Comparison of ENCODE assay signal across 14 mouse cellular contexts in genomic region chr13:103683169-103683568, GRCm38 (mm10).
"Had no signal": no experiment of that assay in that cellular context is flagged by ENCODE, and none has a peak within 500 bp of the region (broad histone marks: within the 10 kb centered on the region; RNA-seq: fewer than 3 reads in every experiment).

No protein-coding gene starts in this region.

- H3K27ac ChIP-seq: hindbrain, embryonic 15.5 days; kidney, embryonic 15.5 days; left cerebral cortex, adult 2 months; limb, embryonic 13.5 days; liver, embryonic 14.5 days; neural tube, embryonic 12.5 days had no signal

- H3K36me3 ChIP-seq: hindbrain, embryonic 15.5 days; kidney, embryonic 15.5 days; limb, embryonic 13.5 days; neural tube, embryonic 12.5 days had no signal

- H3K9ac ChIP-seq: hindbrain, embryonic 15.5 days; kidney, embryonic 15.5 days; limb, embryonic 13.5 days; liver, embryonic 14.5 days; neural tube, embryonic 12.5 days had no signal

- DNase-seq: kidney, adult 2 months; kidney, postnatal 25 days; lung, adult 18-20 months; retina, postnatal 1 day; spleen, adult 18-20 months; thymus, adult 18-20 months; thymus, postnatal 14 days had no signal

- ATAC-seq: intestine, embryonic 16.5 days had no signal

- H3K4me2 ChIP-seq: hindbrain, embryonic 15.5 days; kidney, embryonic 15.5 days; limb, embryonic 13.5 days; neural tube, embryonic 12.5 days had no signal

- H3K4me3 ChIP-seq: hindbrain, embryonic 15.5 days; kidney, embryonic 15.5 days; left cerebral cortex, adult 2 months; limb, embryonic 13.5 days; neural tube, embryonic 12.5 days had no signal

- H3K9me3 ChIP-seq: hindbrain, embryonic 15.5 days; kidney, embryonic 15.5 days; limb, embryonic 13.5 days; neural tube, embryonic 12.5 days had no signal

- H3K4me1 ChIP-seq: hindbrain, embryonic 15.5 days; kidney, embryonic 15.5 days; limb, embryonic 13.5 days; neural tube, embryonic 12.5 days had no signal

- H3K27me3 ChIP-seq: hindbrain, embryonic 15.5 days; kidney, embryonic 15.5 days; limb, embryonic 13.5 days; neural tube, embryonic 12.5 days had no signal
